Mouse (Mus musculus) limb, embryonic 15.5 days (tissue): ENCODE measurements around the gene Ttll12. TPM values are rescaled to one million over a fixed set of nuclear protein-coding genes. Genes with fewer than 3 reads are reported as not detected.

Experiments used
- ATAC-seq: fragments of 200-750 bp; cut with Nextera tagmentation; 2 replicates; pipeline ENCODE4 v1.8.0; 2017; ENCODE audit warnings: low read depth, moderate TSS enrichment; ENCODE audit not compliant: insufficient number of reproducible peaks, low FRiP score, low TSS enrichment
- H3K27ac ChIP-seq: fragments of 300-500 bp; sonication (generic); 2 replicates; pipeline ENCODE4 v1.5.1; 2015; ENCODE audit warnings: moderate library complexity, mild to moderate bottlenecking, inconsistent platforms
- H3K27me3 ChIP-seq: fragments of 300-500 bp; sonication (generic); 2 replicates; pipeline ENCODE4 v1.6.1; 2015; ENCODE audit warnings: inconsistent platforms
- H3K36me3 ChIP-seq: fragments of 300-500 bp; sonication (generic); 2 replicates; pipeline ENCODE4 v1.6.1; 2015; ENCODE audit warnings: inconsistent platforms
- H3K4me1 ChIP-seq: fragments of 300-500 bp; sonication (generic); 2 replicates; pipeline ENCODE4 v1.6.1; 2015; ENCODE audit warnings: inconsistent platforms
- H3K4me2 ChIP-seq: fragments of 300-500 bp; sonication (generic); 2 replicates; pipeline ENCODE4 v1.6.1; 2015; ENCODE audit warnings: mild to moderate bottlenecking, inconsistent platforms
- H3K4me3 ChIP-seq: fragments of 300-500 bp; sonication (generic); 2 replicates; pipeline ENCODE4 v1.5.1; 2015; ENCODE audit warnings: mild to moderate bottlenecking, inconsistent platforms
- H3K9ac ChIP-seq: fragments of 300-500 bp; sonication (generic); 2 replicates; pipeline ENCODE4 v1.6.1; 2015; ENCODE audit warnings: inconsistent platforms
- H3K9me3 ChIP-seq: fragments of 300-500 bp; sonication (generic); 2 replicates; pipeline ENCODE4 v1.6.1; 2016; ENCODE audit warnings: inconsistent platforms
- WGBS: fragments of 180-500 bp; shearing (Covaris S2); methylation state at CpG from one replicate; pipeline ENCODE4 v1.1.7; 2015; 5-methylcytosine and 5-hydroxymethylcytosine counted together
- polyA plus RNA-seq: library from polyadenylated mRNA; unstranded; fragments of >200 nt; fragmentation: Nextera tagmentation; extraction: Ambion mirVana; gene quantifications from 2 replicates; pipeline ENCODE4 v1.2.1, GENCODE M21; 2015

Gene Ttll12
- polyA plus RNA-seq, 1 experiment from 2014 or later = 33.2 TPM

- H3K9ac ChIP-seq = no peak overlapping the region
Measured at GRCm38 (mm10) chr15:83592260-83593188, 2.4 kb downstream of the Ttll12 start.

GRCm38 (mm10) chr15:83591758-83592157 lies 3.2 kb downstream of the Ttll12 start:
- no peaks in the 10 kb centered on the region for H3K27me3 ChIP-seq
- peaks cover 26% of the 10 kb centered on the region for H3K36me3 ChIP-seq
- no peak overlapping the region for H3K4me2 ChIP-seq
- peaks cover 24% of the 10 kb centered on the region for H3K4me1 ChIP-seq
- no peak overlapping the region for H3K4me3 ChIP-seq
- no peak overlapping the region for H3K27ac ChIP-seq
- no peaks in the 10 kb centered on the region for H3K9me3 ChIP-seq
- 77% methylated on average over 6 of the region's 6 CpGs for WGBS
- no peak for ATAC-seq
- no peak overlapping the region; the same call in 1 of the 2 replicates for H3K9ac ChIP-seq

More at GRCm38 (mm10) chr15:83592260-83593188, 2.4 kb downstream of the Ttll12 start:
- Histone ChIP-seq H3K4me2 (0 out of 2 replicates have a peak overlapping the region, but pooled peaks have one; percentile 80), H3K27me3 (no peaks in the 10 kb centered on the region), H3K4me1 (peaks cover 24% of the 10 kb centered on the region), H3K4me3 (no peak overlapping the region), H3K27ac (no peak overlapping the region), H3K36me3 (peaks cover 18% of the 10 kb centered on the region), H3K9me3 (no peaks in the 10 kb centered on the region)
- ATAC-seq = no peak
- 71% methylated on average over 8 of the region's 8 CpGs for WGBS

- Histone ChIP-seq H3K27ac (no peak overlapping the region), H3K36me3 (peaks cover 35% of the 10 kb centered on the region), H3K4me3 (no peak overlapping the region), H3K27me3 (no peaks in the 10 kb centered on the region), H3K9me3 (peaks cover 7% of the 10 kb centered on the region; the same call in 1 of the 2 replicates), H3K4me2 (no peak overlapping the region), H3K9ac (no peak overlapping the region), H3K4me1 (peaks cover 24% of the 10 kb centered on the region)
- ATAC-seq = no peak
- whole genome bisulfite sequencing = 93% methylated on average over 4 of the region's 4 CpGs
Measured at GRCm38 (mm10) chr15:83590841-83591240, 4.1 kb downstream of the Ttll12 start.

GRCm38 (mm10) chr15:83584741-83585220 lies 10.2 kb downstream of the Ttll12 start:
- H3K4me3 ChIP-seq = no peak overlapping the region
- H3K4me1 ChIP-seq = no peaks in the 10 kb centered on the region
- WGBS = 68% methylated on average over 6 of the region's 6 CpGs
- ATAC-seq = no peak
- H3K9me3 ChIP-seq = peaks cover 7% of the 10 kb centered on the region; the same call in 1 of the 2 replicates
- no peak overlapping the region for H3K4me2 ChIP-seq
- H3K27me3 ChIP-seq = no peaks in the 10 kb centered on the region
- H3K36me3 ChIP-seq = peaks cover 85% of the 10 kb centered on the region
- H3K27ac ChIP-seq = no peak overlapping the region
- no peak overlapping the region for H3K9ac ChIP-seq

GRCm38 (mm10) chr15:83583419-83584156 lies 11.4 kb downstream of the Ttll12 start:
- Histone ChIP-seq H3K27me3 (no peaks in the 10 kb centered on the region), H3K36me3 (peaks cover 90% of the 10 kb centered on the region)

GRCm38 (mm10) chr15:83582931-83583330 lies 12.0 kb downstream of the Ttll12 start:
- H3K9me3 ChIP-seq = peaks cover 7% of the 10 kb centered on the region; the same call in 1 of the 2 replicates
- WGBS = 65% methylated on average over 4 of the region's 4 CpGs
- no peak overlapping the region for H3K4me3 ChIP-seq
- H3K9ac ChIP-seq = no peak overlapping the region
- H3K27ac ChIP-seq = no peak overlapping the region
- H3K4me1 ChIP-seq = no peaks in the 10 kb centered on the region
- ATAC-seq = no peak
- H3K27me3 ChIP-seq = no peaks in the 10 kb centered on the region
- peaks cover 90% of the 10 kb centered on the region for H3K36me3 ChIP-seq
- H3K4me2 ChIP-seq = no peak overlapping the region

More at GRCm38 (mm10) chr15:83583419-83584156, 11.4 kb downstream of the Ttll12 start:
- Histone ChIP-seq H3K4me1 (no peaks in the 10 kb centered on the region), H3K4me3 (no peak overlapping the region), H3K9ac (no peak overlapping the region), H3K27ac (no peak overlapping the region), H3K9me3 (peaks cover 7% of the 10 kb centered on the region; the same call in 1 of the 2 replicates), H3K4me2 (no peak overlapping the region)
- ATAC-seq = no peak
- 68% methylated on average over 8 of the region's 8 CpGs for WGBS

GRCm38 (mm10) chr15:83576651-83577050 lies 18.3 kb downstream of the Ttll12 start:
- 92% methylated on average over 9 of the region's 9 CpGs for WGBS
- peaks cover 76% of the 10 kb centered on the region for H3K36me3 ChIP-seq

GRCm38 (mm10) chr15:83575543-83575942 lies 19.4 kb downstream of the Ttll12 start:
- no peak overlapping the region for H3K9ac ChIP-seq
- 89% methylated on average over 8 of the region's 8 CpGs for WGBS
- H3K27ac ChIP-seq = no peak overlapping the region
- no peaks in the 10 kb centered on the region for H3K9me3 ChIP-seq
- H3K4me3 ChIP-seq = no peak overlapping the region
- no peak for ATAC-seq
- H3K36me3 ChIP-seq = peaks cover 65% of the 10 kb centered on the region
- no peak overlapping the region for H3K4me2 ChIP-seq
- no peaks in the 10 kb centered on the region for H3K4me1 ChIP-seq
- H3K27me3 ChIP-seq = no peaks in the 10 kb centered on the region

More at GRCm38 (mm10) chr15:83576651-83577050, 18.3 kb downstream of the Ttll12 start:
- no peak overlapping the region for H3K4me3 ChIP-seq
- no peak for ATAC-seq
- H3K9ac ChIP-seq = no peak overlapping the region
- H3K4me2 ChIP-seq = no peak overlapping the region
- H3K27ac ChIP-seq = no peak overlapping the region
- H3K4me1 ChIP-seq = no peaks in the 10 kb centered on the region
- no peaks in the 10 kb centered on the region for H3K9me3 ChIP-seq
- no peaks in the 10 kb centered on the region for H3K27me3 ChIP-seq

- WGBS = 81% methylated on average over 6 of the region's 6 CpGs
- H3K36me3 ChIP-seq = peaks cover 59% of the 10 kb centered on the region
- H3K9me3 ChIP-seq = no peaks in the 10 kb centered on the region
- no peak overlapping the region for H3K4me3 ChIP-seq
- no peak for ATAC-seq
- no peak overlapping the region for H3K27ac ChIP-seq
- no peaks in the 10 kb centered on the region for H3K27me3 ChIP-seq
- H3K9ac ChIP-seq = no peak overlapping the region
- no peak overlapping the region for H3K4me2 ChIP-seq
- no peaks in the 10 kb centered on the region for H3K4me1 ChIP-seq
Measured at GRCm38 (mm10) chr15:83574731-83575351, 20.1 kb downstream of the Ttll12 start.

- H3K4me1 ChIP-seq = no peaks in the 10 kb centered on the region
- no peaks in the 10 kb centered on the region for H3K9me3 ChIP-seq
- no peaks in the 10 kb centered on the region for H3K27me3 ChIP-seq
- no peak overlapping the region for H3K9ac ChIP-seq
- peaks cover 48% of the 10 kb centered on the region for H3K36me3 ChIP-seq
- no peak for ATAC-seq
- H3K4me3 ChIP-seq = no peak overlapping the region
- no peak overlapping the region for H3K4me2 ChIP-seq
- 97% methylated on average over 12 of the region's 12 CpGs for WGBS
- no peak overlapping the region for H3K27ac ChIP-seq
Measured at GRCm38 (mm10) chr15:83573606-83574005, 21.4 kb downstream of the Ttll12 start.

- Histone ChIP-seq H3K4me1 (no peaks in the 10 kb centered on the region), H3K27me3 (no peaks in the 10 kb centered on the region), H3K27ac (no peak overlapping the region), H3K9ac (no peak overlapping the region), H3K9me3 (no peaks in the 10 kb centered on the region), H3K36me3 (peaks cover 33% of the 10 kb centered on the region), H3K4me2 (no peak overlapping the region), H3K4me3 (no peak overlapping the region)
- ATAC-seq = no peak
- WGBS = 81% methylated on average over 4 of the region's 4 CpGs
Measured at GRCm38 (mm10) chr15:83572132-83572531, 22.8 kb downstream of the Ttll12 start.
